Mouse (Mus musculus): Measurements from ENCODE around the gene BC035044. TPM values are rescaled to one million over a fixed set of nuclear protein-coding genes. Genes with fewer than 3 reads are reported as not detected.

Gene BC035044
- total RNA-seq, 2 experiments from 2014 or later, result 0.67 to 1.7 TPM

Small RNAs within 50 kb of the gene (microRNA-seq; reads per million reads assigned to microRNA genes)
- gene Gm27336, result not detected

Other genes with a start within 250 kb of the BC035044 start
- 1 to 10 TPM; 2.3 to 3.9 TPM for gene Clec2h, start 228.7 kb downstream of the BC035044 start, total RNA-seq (2021)
- not detected for gene Klrb1, start 168.1 kb downstream of the BC035044 start, total RNA-seq (2021)
- gene Klrb1c, start 101.9 kb downstream of the BC035044 start, total RNA-seq (2021), result under 1 TPM; 0.11 to 0.25 TPM
- gene Gm44511, start 64.8 kb downstream of the BC035044 start, total RNA-seq (2021), result not detected
- under 1 TPM in 1 of 2 experiments, not detected in 1; 0.79 TPM for gene Klrb1b, start 64.8 kb downstream of the BC035044 start, total RNA-seq (2021)
- gene Clec2i, start 3.5 kb downstream of the BC035044 start, total RNA-seq (2021), result under 1 TPM in 1 of 2 experiments, not detected in 1; 0.23 TPM
- 1 to 10 TPM; 1.7 to 2.7 TPM for gene Clec2g, start 43.3 kb upstream of the BC035044 start, total RNA-seq (2021)
- not detected for gene Klrb1f, start 154.8 kb upstream of the BC035044 start, total RNA-seq (2021)
- gene Clec2e, start 209.8 kb upstream of the BC035044 start, total RNA-seq (2021), result under 1 TPM in 1 of 2 experiments, not detected in 1; 0.14 TPM

Measured in adrenal gland, postnatal 4 days (tissue).